Mouse (Mus musculus): Measurements from ENCODE around the gene Egr2. TPM values are rescaled to one million over a fixed set of nuclear protein-coding genes. Genes with fewer than 3 reads are reported as not detected.

The Egr2 gene
- polyA plus RNA-seq, 1 experiment from 2014 or later = 0.08 TPM

DNA sequence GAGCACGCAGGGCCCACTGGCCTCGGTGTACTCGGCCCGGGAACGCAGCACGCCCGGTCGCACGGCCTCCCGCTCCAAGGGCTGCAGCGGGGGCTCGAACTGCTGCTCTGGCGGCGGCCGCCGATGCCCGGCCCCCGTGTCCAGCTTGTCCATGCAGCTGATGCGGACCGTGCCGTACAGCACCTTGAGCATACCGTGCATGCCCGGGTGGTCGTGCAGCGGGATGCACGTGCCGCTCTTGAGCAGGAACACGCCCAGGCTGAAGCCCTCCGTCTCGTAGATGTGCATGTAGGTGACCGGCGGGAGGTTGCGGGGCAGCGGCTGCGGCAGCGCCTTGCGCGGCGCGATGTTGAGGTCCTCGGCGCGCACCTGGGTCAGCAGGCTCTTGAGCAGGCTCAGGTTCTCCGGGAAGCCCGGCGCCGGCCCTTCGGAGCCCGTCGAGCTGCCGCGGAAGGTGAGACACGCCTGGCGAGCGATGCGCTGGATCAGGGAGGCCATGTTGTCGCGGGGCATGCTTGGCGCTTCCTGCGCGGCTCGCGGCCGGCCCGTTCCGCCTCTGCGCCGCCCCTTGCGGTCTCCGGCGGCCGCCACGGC is 13.1 kb downstream of the Egr2 start:
- Histone ChIP-seq H3K9ac (ENCODE audit: low read depth, low read length) (peak overlapping the region; percentile 86), H3K9me3 (replicated peaks; ENCODE audit: control insufficient read depth, low read length) (no peaks in the 10 kb centered on the region), H3K36me3 (ENCODE audit: control insufficient read depth, insufficient read depth) (no peaks in the 10 kb centered on the region), H3K27me3 (ENCODE audit: control insufficient read depth, insufficient read depth, low read depth, low read length) (no peaks in the 10 kb centered on the region), H3K4me3 (ENCODE audit: low read depth, low read length) (peak overlapping the region; percentile 86), H3K4me2 (ENCODE audit: low read depth, low read length) (peak overlapping the region; percentile 95), H3K4me1 (ENCODE audit: control insufficient read depth, low read depth, low read length) (peaks cover 14% of the 10 kb centered on the region), H3K27ac (ENCODE audit: low read length) (peak overlapping the region; percentile 89)
- WGBS (ENCODE audit: insufficient replicate concordance) = under 1% methylated on average over 65 of the region's 73 CpGs
- peak; percentile 52 for ATAC-seq (ENCODE audit: low read depth)

DNA sequence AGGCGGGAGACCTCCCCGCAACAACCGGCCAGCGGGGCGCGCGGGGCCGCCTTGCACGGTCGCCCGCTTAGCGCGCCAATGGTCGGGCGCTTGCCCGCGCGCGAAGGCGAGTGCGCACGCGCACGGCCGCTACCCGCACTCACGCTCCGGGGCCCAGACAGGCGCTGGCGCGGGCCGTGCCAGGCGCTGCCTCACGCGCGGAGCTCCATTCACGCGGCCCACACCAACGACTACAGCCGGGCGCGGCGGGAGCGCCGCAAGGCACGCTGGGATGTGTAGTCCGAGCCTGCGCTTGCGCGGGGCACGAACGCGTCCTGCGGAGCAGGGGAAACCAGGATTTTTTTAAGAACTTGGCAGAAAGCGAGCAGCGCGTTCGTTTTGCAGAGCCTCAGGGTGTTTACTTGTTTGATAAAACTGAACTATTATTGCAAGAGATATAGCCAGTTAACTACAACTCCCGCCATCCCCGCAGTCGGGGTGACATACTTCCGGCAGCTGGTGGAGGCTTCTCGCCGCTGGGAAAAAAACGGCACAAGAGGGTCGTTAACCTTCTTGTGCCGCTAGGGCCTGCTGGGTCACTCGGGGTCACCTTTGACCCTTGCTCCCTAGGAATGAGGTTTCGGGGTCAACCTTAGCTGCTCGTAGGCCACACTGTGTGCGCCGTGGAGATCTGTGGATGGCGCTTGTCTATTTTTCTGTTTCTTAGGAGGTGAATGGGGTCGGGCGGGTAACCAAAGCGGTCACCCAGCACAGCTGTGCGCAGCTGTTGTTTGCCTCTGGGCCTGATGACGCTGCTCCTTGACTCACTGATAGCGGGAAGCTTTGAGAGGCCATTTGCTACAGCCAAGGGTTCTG is 13.8 kb downstream of the Egr2 start, which contains the start of gene Ado:
TSS of gene Ado (minus strand) at position 79 of the 855 bp plus-strand sequence.
- under 1% methylated on average over 70 of the region's 79 CpGs for WGBS (ENCODE audit: insufficient replicate concordance)
- ATAC-seq (ENCODE audit: low read depth) = peak; percentile 94
- H3K27ac ChIP-seq (ENCODE audit: low read length) = peak within 1 kb of the TSS; percentile 89
- no peaks in the 10 kb centered on the region for H3K27me3 ChIP-seq (ENCODE audit: control insufficient read depth, insufficient read depth, low read depth, low read length)
- no peaks in the 10 kb centered on the region for H3K36me3 ChIP-seq (ENCODE audit: control insufficient read depth, insufficient read depth)
- peak within 1 kb of the TSS; percentile 86 for H3K9ac ChIP-seq (ENCODE audit: low read depth, low read length)
- H3K9me3 ChIP-seq (replicated peaks; ENCODE audit: control insufficient read depth, low read length) = no peaks in the 10 kb centered on the region
- peak within 1 kb of the TSS; percentile 95 for H3K4me2 ChIP-seq (ENCODE audit: low read depth, low read length)
- peaks cover 14% of the 10 kb centered on the region for H3K4me1 ChIP-seq (ENCODE audit: control insufficient read depth, low read depth, low read length)
- H3K4me3 ChIP-seq (ENCODE audit: low read depth, low read length) = peak within 1 kb of the TSS; percentile 86

DNA sequence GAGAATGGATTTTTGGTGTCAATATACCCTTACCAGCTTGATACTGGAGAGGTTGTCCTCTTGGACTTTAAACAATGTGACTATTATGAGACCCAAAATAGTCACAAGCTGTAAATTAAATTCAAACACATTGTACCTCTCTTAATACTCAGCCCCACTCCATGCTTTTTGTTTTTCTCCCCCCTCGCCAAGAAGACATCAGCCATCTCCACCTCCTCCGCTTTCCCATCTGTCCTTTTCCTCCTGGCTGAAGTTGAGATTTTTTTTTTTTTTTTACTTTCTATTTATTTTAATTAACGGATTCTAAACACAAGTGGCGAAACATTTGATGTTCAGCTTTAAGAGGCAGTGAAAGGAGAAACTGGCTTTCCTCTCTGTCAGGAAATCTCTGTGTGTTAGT is 22.8 kb downstream of the Egr2 start:
- H3K4me1 ChIP-seq (ENCODE audit: control insufficient read depth, low read depth, low read length) = no peaks in the 10 kb centered on the region
- H3K9ac ChIP-seq (ENCODE audit: low read depth, low read length) = no peak overlapping the region
- H3K27ac ChIP-seq (ENCODE audit: low read length) = no peak overlapping the region
- no peak for ATAC-seq (ENCODE audit: low read depth)
- no peaks in the 10 kb centered on the region for H3K27me3 ChIP-seq (ENCODE audit: control insufficient read depth, insufficient read depth, low read depth, low read length)
- no peaks in the 10 kb centered on the region for H3K9me3 ChIP-seq (replicated peaks; ENCODE audit: control insufficient read depth, low read length)
- no peak overlapping the region for H3K4me2 ChIP-seq (ENCODE audit: low read depth, low read length)
- H3K4me3 ChIP-seq (ENCODE audit: low read depth, low read length) = no peak overlapping the region
- no peaks in the 10 kb centered on the region for H3K36me3 ChIP-seq (ENCODE audit: control insufficient read depth, insufficient read depth)
- WGBS (ENCODE audit: insufficient replicate concordance) = 69% methylated on average over 4 of the region's 4 CpGs

DNA sequence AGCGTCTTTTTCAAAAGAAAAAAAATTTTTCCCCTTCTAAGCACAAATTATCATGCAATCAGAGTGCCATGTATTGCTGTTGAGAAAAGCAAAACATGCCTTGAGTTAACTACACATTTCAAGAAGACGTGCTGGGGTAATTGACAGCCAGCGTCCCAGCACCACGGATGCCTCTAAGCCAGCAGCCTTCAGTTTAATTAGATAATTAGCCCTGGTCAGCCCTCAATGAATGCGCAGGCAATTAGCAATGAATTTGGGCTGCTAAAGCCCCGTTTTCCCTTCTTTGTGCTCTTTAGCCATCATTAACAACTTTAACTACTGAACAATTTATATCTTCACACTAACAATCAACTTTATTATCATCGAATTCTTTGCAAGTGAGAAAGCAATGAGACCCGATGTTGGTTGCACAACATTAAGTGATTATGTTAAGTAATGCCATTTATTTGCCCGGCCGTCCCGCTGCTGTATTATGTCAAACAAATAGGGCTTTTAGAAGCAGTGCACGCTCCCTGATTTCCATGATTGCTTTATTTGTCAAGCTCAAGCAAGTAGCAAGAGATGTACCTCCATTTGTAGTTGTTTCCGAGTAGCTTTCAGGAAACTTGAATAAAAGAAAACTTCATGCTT is 24.6 kb downstream of the Egr2 start:
- H3K27ac ChIP-seq (ENCODE audit: low read length) = no peak overlapping the region
- H3K36me3 ChIP-seq (ENCODE audit: control insufficient read depth, insufficient read depth) = no peaks in the 10 kb centered on the region
- no peak for ATAC-seq (ENCODE audit: low read depth)
- WGBS (ENCODE audit: insufficient replicate concordance) = 63% methylated on average over 13 of the region's 13 CpGs
- no peak overlapping the region for H3K9ac ChIP-seq (ENCODE audit: low read depth, low read length)
- H3K4me1 ChIP-seq (ENCODE audit: control insufficient read depth, low read depth, low read length) = no peaks in the 10 kb centered on the region
- no peak overlapping the region for H3K4me2 ChIP-seq (ENCODE audit: low read depth, low read length)
- no peaks in the 10 kb centered on the region for H3K9me3 ChIP-seq (replicated peaks; ENCODE audit: control insufficient read depth, low read length)
- no peak overlapping the region for H3K4me3 ChIP-seq (ENCODE audit: low read depth, low read length)
- H3K27me3 ChIP-seq (ENCODE audit: control insufficient read depth, insufficient read depth, low read depth, low read length) = no peaks in the 10 kb centered on the region

DNA sequence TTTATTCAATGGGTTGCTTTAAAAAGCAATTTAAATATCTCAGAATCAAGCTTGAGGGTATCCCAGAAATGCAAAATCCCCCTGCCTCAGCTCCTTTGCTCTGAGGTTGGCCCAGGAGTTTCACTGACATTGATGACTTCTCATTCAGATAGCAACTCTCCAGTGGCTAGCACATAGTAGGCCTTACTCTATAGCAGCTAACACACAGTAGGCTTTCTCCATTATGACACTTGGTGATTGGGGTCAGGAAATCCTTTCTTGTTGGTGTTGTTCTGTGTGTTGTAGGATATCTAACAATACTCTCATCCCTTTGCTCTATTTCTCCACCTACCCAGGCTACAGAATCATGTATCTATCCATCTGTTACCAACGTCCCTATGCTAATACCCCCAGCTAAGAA is 25.9 kb downstream of the Egr2 start:
- WGBS (ENCODE audit: insufficient replicate concordance) = 43% methylated on average over 1 of the region's 1 CpGs
- no peak overlapping the region for H3K4me3 ChIP-seq (ENCODE audit: low read depth, low read length)
- no peaks in the 10 kb centered on the region for H3K4me1 ChIP-seq (ENCODE audit: control insufficient read depth, low read depth, low read length)
- no peak overlapping the region for H3K9ac ChIP-seq (ENCODE audit: low read depth, low read length)
- no peak overlapping the region for H3K4me2 ChIP-seq (ENCODE audit: low read depth, low read length)
- no peaks in the 10 kb centered on the region for H3K9me3 ChIP-seq (replicated peaks; ENCODE audit: control insufficient read depth, low read length)
- ATAC-seq (ENCODE audit: low read depth) = no peak
- no peak overlapping the region for H3K27ac ChIP-seq (ENCODE audit: low read length)
- no peaks in the 10 kb centered on the region for H3K36me3 ChIP-seq (ENCODE audit: control insufficient read depth, insufficient read depth)
- no peaks in the 10 kb centered on the region for H3K27me3 ChIP-seq (ENCODE audit: control insufficient read depth, insufficient read depth, low read depth, low read length)

DNA sequence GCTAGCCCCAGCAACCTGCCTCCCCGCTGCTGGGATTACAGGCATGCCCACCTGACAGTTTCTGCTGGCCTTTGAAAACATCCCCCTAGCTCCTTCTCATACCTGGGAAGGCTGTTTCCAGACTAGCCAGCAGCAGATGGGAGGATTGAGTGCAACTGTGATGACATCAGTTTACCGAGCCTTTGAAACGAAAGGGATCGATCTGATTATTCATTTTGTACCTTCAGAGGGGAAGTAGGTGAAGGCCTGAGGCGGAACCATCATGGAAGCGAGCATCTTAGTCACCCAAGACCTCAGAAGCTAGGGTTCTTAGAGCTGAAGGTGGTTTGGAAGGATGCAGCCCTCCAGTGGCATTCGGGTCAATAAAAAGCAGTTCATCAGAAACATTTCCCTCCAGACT is 29.2 kb downstream of the Egr2 start:
- no peaks in the 10 kb centered on the region for H3K27me3 ChIP-seq (ENCODE audit: control insufficient read depth, insufficient read depth, low read depth, low read length)
- no peak overlapping the region for H3K27ac ChIP-seq (ENCODE audit: low read length)
- no peaks in the 10 kb centered on the region for H3K4me1 ChIP-seq (ENCODE audit: control insufficient read depth, low read depth, low read length)
- no peak overlapping the region for H3K4me2 ChIP-seq (ENCODE audit: low read depth, low read length)
- no peak overlapping the region for H3K4me3 ChIP-seq (ENCODE audit: low read depth, low read length)
- H3K9ac ChIP-seq (ENCODE audit: low read depth, low read length) = no peak overlapping the region
- ATAC-seq (ENCODE audit: low read depth) = no peak
- no peaks in the 10 kb centered on the region for H3K36me3 ChIP-seq (ENCODE audit: control insufficient read depth, insufficient read depth)
- H3K9me3 ChIP-seq (replicated peaks; ENCODE audit: control insufficient read depth, low read length) = no peaks in the 10 kb centered on the region
- WGBS (ENCODE audit: insufficient replicate concordance) = 66% methylated on average over 7 of the region's 7 CpGs

DNA sequence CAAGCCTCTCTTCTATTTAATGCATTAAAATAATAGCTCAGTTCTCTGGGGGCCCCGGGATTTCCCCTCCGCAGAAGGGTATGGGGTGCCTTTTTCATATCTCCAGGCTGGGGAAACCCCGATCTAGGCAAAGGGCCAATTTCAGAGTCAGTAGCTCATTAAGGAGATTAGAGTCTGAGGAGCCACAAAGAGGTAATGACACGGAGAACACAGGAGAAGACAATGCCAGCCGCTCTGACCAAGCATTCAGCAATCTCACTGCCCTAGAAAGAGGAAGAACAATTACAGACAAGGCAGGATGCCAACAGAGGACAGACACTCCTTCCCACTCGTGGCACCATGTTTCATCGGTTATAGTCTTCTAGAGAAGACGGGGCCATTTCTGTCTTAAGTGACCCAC is 30.8 kb downstream of the Egr2 start:
- WGBS (ENCODE audit: insufficient replicate concordance) = 46% methylated on average over 8 of the region's 8 CpGs
- no peaks in the 10 kb centered on the region for H3K27me3 ChIP-seq (ENCODE audit: control insufficient read depth, insufficient read depth, low read depth, low read length)
- no peaks in the 10 kb centered on the region for H3K9me3 ChIP-seq (replicated peaks; ENCODE audit: control insufficient read depth, low read length)
- ATAC-seq (ENCODE audit: low read depth) = no peak
- no peak overlapping the region for H3K27ac ChIP-seq (ENCODE audit: low read length)
- no peak overlapping the region for H3K4me2 ChIP-seq (ENCODE audit: low read depth, low read length)
- no peak overlapping the region for H3K4me3 ChIP-seq (ENCODE audit: low read depth, low read length)
- H3K4me1 ChIP-seq (ENCODE audit: control insufficient read depth, low read depth, low read length) = no peaks in the 10 kb centered on the region
- no peaks in the 10 kb centered on the region for H3K36me3 ChIP-seq (ENCODE audit: control insufficient read depth, insufficient read depth)
- H3K9ac ChIP-seq (ENCODE audit: low read depth, low read length) = no peak overlapping the region

DNA sequence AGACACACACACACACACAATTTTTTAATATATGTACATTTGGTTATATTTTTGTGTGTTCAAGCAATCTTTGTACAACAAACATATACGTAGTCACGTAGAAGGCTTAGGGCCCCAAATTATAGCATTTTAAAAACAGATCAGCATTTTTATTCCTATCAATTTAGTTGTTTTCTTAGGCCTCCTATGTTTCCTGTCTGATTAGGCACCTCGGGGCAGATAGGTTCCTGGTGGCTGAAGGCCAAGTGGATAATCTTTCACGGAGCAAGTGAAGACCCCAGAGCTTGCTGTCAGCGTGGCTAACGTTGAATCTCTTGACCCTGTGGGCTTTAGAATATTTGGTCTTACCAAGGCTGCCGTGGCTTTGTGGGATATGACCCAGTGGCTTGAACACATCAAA is 34.3 kb downstream of the Egr2 start:
- H3K9me3 ChIP-seq (replicated peaks; ENCODE audit: control insufficient read depth, low read length) = no peaks in the 10 kb centered on the region
- no peak overlapping the region for H3K27ac ChIP-seq (ENCODE audit: low read length)
- WGBS (ENCODE audit: insufficient replicate concordance) = 33% methylated on average over 7 of the region's 7 CpGs
- no peak for ATAC-seq (ENCODE audit: low read depth)
- H3K4me2 ChIP-seq (ENCODE audit: low read depth, low read length) = no peak overlapping the region
- no peak overlapping the region for H3K4me3 ChIP-seq (ENCODE audit: low read depth, low read length)
- H3K36me3 ChIP-seq (ENCODE audit: control insufficient read depth, insufficient read depth) = no peaks in the 10 kb centered on the region
- H3K27me3 ChIP-seq (ENCODE audit: control insufficient read depth, insufficient read depth, low read depth, low read length) = no peaks in the 10 kb centered on the region
- H3K4me1 ChIP-seq (ENCODE audit: control insufficient read depth, low read depth, low read length) = no peaks in the 10 kb centered on the region
- no peak overlapping the region for H3K9ac ChIP-seq (ENCODE audit: low read depth, low read length)

DNA sequence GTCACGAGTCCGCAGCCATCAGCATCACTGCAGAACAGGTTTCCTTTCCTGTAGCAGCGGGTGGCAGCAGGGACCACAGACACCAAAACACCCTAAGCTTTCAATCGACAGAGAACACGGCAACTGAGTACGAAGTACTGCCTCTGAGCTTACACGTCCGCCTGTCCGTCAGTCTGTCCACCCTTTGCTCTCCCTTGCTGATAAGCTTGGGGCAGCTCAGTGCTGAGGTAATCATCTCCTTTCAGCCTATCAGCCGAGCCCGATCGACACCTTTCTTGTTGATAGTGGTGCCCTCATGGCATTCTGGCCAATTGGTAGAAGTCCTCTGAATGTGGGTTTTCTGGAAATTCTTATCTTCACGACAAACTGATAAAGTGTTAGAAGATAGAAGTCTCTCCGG is 36.2 kb downstream of the Egr2 start:
- Histone ChIP-seq H3K27me3 (ENCODE audit: control insufficient read depth, insufficient read depth, low read depth, low read length) (no peaks in the 10 kb centered on the region), H3K9ac (ENCODE audit: low read depth, low read length) (no peak overlapping the region), H3K4me2 (ENCODE audit: low read depth, low read length) (no peak overlapping the region), H3K9me3 (replicated peaks; ENCODE audit: control insufficient read depth, low read length) (no peaks in the 10 kb centered on the region), H3K4me1 (ENCODE audit: control insufficient read depth, low read depth, low read length) (no peaks in the 10 kb centered on the region), H3K36me3 (ENCODE audit: control insufficient read depth, insufficient read depth) (no peaks in the 10 kb centered on the region), H3K27ac (ENCODE audit: low read length) (no peak overlapping the region), H3K4me3 (ENCODE audit: low read depth, low read length) (no peak overlapping the region)
- 61% methylated on average over 14 of the region's 14 CpGs for WGBS (ENCODE audit: insufficient replicate concordance)
- no peak for ATAC-seq (ENCODE audit: low read depth)

Measured in liver, embryonic 16.5 days (tissue).